Mouse (Mus musculus) T-helper 1 cell (primary cell): ENCODE results near the gene Rreb1.

Source experiments
- in situ Hi-C: fragments of 300-600 bp; cut with MboI, MseI; formaldehyde crosslinking; loops from one replicate; pipeline ENCODE4 v1.15.1; 2025; ENCODE audit warnings: high pct_unique_total_duplicates

Rreb1 gene

GRCm38 (mm10) chr13:37875919-37876318 is 97.7 kb downstream of the Rreb1 start:
- in situ Hi-C loops, result no loop called here

- in situ Hi-C loops, result no loop called here
Measured at GRCm38 (mm10) chr13:37876366-37876765, 98.2 kb downstream of the Rreb1 start.

GRCm38 (mm10) chr13:37876836-37877235 is 98.6 kb downstream of the Rreb1 start:
- in situ Hi-C loops, result no loop called here

GRCm38 (mm10) chr13:37877241-37877640 is 99.0 kb downstream of the Rreb1 start:
- in situ Hi-C loops, result no loop called here

- in situ Hi-C loops, result no loop called here
Measured at GRCm38 (mm10) chr13:37878918-37879331, 100.7 kb downstream of the Rreb1 start.

- in situ Hi-C loops, result no loop called here
Measured at GRCm38 (mm10) chr13:37879556-37879955, 101.4 kb downstream of the Rreb1 start.

GRCm38 (mm10) chr13:37880035-37880434 is 101.8 kb downstream of the Rreb1 start:
- in situ Hi-C loops, result no loop called here

- in situ Hi-C loops, result no loop called here
Measured at GRCm38 (mm10) chr13:37880581-37881130, 102.5 kb downstream of the Rreb1 start.

- in situ Hi-C loops, result no loop called here
Measured at GRCm38 (mm10) chr13:37882521-37882920, 104.3 kb downstream of the Rreb1 start.

GRCm38 (mm10) chr13:37883008-37883407 is 104.8 kb downstream of the Rreb1 start:
- in situ Hi-C loops, result no loop called here

GRCm38 (mm10) chr13:37885392-37885791 is 107.2 kb downstream of the Rreb1 start:
- in situ Hi-C loops, result no loop called here

GRCm38 (mm10) chr13:37886024-37886423 is 107.8 kb downstream of the Rreb1 start:
- in situ Hi-C loops, result no loop called here

- in situ Hi-C loops, result no loop called here
Measured at GRCm38 (mm10) chr13:37894756-37895155, 116.6 kb downstream of the Rreb1 start.

GRCm38 (mm10) chr13:37895564-37896254 is 117.5 kb downstream of the Rreb1 start:
- in situ Hi-C loops, result no loop called here

GRCm38 (mm10) chr13:37896423-37896822 is 118.2 kb downstream of the Rreb1 start:
- in situ Hi-C loops, result no loop called here

GRCm38 (mm10) chr13:37898772-37899171 is 120.6 kb downstream of the Rreb1 start:
- in situ Hi-C loops, result no loop called here

- in situ Hi-C loops, result no loop called here
Measured at GRCm38 (mm10) chr13:37903036-37903435, 124.8 kb downstream of the Rreb1 start.

- in situ Hi-C loops, result no loop called here
Measured at GRCm38 (mm10) chr13:37903476-37903875, 125.3 kb downstream of the Rreb1 start.

GRCm38 (mm10) chr13:37904436-37904835 is 126.2 kb downstream of the Rreb1 start:
- in situ Hi-C loops, result no loop called here

GRCm38 (mm10) chr13:37908061-37908460 is 129.9 kb downstream of the Rreb1 start:
- in situ Hi-C loops, result no loop called here

GRCm38 (mm10) chr13:37908493-37908892 is 130.3 kb downstream of the Rreb1 start:
- in situ Hi-C loops, result no loop called here

GRCm38 (mm10) chr13:37909225-37909624 is 131.0 kb downstream of the Rreb1 start:
- in situ Hi-C loops, result no loop called here

GRCm38 (mm10) chr13:37912011-37912410 is 133.8 kb downstream of the Rreb1 start:
- in situ Hi-C loops, result no loop called here
